Mouse (Mus musculus): ENCODE data around the gene Aass. TPM values are rescaled to one million over a fixed set of nuclear protein-coding genes. Genes with fewer than 3 reads are reported as not detected.

The Aass gene
- polyA plus RNA-seq, 1 experiment, result 4.3 TPM

- Histone ChIP-seq H3K4me3 (ENCODE audit: insufficient read depth, low read length) (no peak overlapping the region), H3K27ac (ENCODE audit: insufficient read depth, low read length) (no peak overlapping the region), H3K4me1 (ENCODE audit: control insufficient read depth, insufficient read depth, low read length) (0 out of 2 replicates have a peak, but pooled peaks cover 2% of the 10 kb centered on the region)
- TF ChIP-seq POLR2A (IDR thresholded peaks at IDR 0.05; ENCODE audit: low read depth, low read length), result no peak
Observed at GRCm38 (mm10) chr6:23076060-23076459, 56.7 kb downstream of the Aass start.

DNA sequence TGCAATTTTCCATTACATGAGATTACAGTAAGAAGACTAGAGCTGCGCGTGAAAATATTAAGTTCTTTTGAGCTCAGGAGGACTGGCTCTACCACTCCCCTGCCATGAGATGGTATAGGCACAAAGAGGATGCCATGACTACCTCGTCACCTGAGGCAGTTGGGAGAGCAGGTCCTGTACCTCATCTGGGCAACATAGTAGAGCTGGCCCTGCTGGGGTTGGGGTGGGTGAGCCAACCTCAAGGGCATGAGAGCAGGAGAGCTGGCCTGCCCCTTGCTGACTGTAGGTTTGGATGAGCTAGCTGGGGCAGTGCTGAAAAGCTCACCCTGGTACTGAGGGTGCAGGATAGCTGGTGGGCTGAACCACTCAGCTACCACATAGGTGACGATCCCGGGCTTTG lies 77.1 kb downstream of the Aass start:
- H3K4me1 ChIP-seq (ENCODE audit: control insufficient read depth, insufficient read depth, low read length), result no peaks in the 10 kb centered on the region

GRCm38 (mm10) chr6:23048836-23049235 lies 84.0 kb downstream of the Aass start:
- TF ChIP-seq POLR2A (IDR thresholded peaks at IDR 0.05; ENCODE audit: low read depth, low read length), result no peak
- no peak for TF ChIP-seq CTCF (IDR thresholded peaks at IDR 0.05; ENCODE audit: borderline replicate concordance, insufficient read depth, low read length)
- Histone ChIP-seq H3K27ac (ENCODE audit: insufficient read depth, low read length) (no peak overlapping the region), H3K4me1 (ENCODE audit: control insufficient read depth, insufficient read depth, low read length) (no peaks in the 10 kb centered on the region), H3K4me3 (ENCODE audit: insufficient read depth, low read length) (no peak overlapping the region)

More for the DNA sequence above, 77.1 kb downstream of the Aass start:
- Histone ChIP-seq H3K4me3 (ENCODE audit: insufficient read depth, low read length) (no peak overlapping the region), H3K27ac (ENCODE audit: insufficient read depth, low read length) (no peak overlapping the region)
- TF ChIP-seq CTCF (IDR thresholded peaks at IDR 0.05; ENCODE audit: borderline replicate concordance, insufficient read depth, low read length) (no peak), POLR2A (IDR thresholded peaks at IDR 0.05; ENCODE audit: low read depth, low read length) (no peak)

DNA sequence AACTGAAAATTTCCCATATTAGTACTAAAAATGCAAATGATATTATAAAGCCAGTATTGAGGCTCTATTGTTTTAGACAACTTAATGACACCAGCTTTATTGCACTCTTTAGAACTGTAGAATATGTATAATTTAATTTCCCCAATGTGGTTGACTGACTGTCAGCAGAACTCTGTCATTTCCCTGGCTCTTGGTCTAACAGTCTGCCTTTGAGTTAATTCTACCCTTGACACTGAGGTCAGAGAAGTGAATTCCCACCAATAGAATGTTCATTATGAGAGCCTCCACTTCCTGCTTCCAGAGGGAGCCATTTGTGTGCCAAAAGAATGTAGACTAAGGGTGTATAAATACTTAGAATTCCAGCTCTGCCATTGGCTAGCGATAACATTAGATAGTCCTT lies 104.5 kb downstream of the Aass start:
- no peak overlapping the region for H3K4me3 ChIP-seq (ENCODE audit: insufficient read depth, low read length)

More for the DNA sequence above, 104.5 kb downstream of the Aass start:
- no peak overlapping the region for H3K27ac ChIP-seq (ENCODE audit: insufficient read depth, low read length)
- no peaks in the 10 kb centered on the region for H3K4me1 ChIP-seq (ENCODE audit: control insufficient read depth, insufficient read depth, low read length)
- TF ChIP-seq CTCF (IDR thresholded peaks at IDR 0.05; ENCODE audit: borderline replicate concordance, insufficient read depth, low read length) (no peak), POLR2A (IDR thresholded peaks at IDR 0.05; ENCODE audit: low read depth, low read length) (no peak)

Other genes with a start within 250 kb of the Aass start
- gene Fezf1, start 115.4 kb upstream of the Aass start, polyA plus RNA-seq (2011; ENCODE audit: insufficient read length, low read depth, missing spikeins), result not detected in 2 replicates

All from embryonic fibroblast, embryonic 13.5 days (primary cell).